Mouse (Mus musculus) megakaryocyte, embryonic 14.5 days (primary cell): ENCODE measurements around the gene Borcs5.

Source experiments
- FLI1 ChIP-seq: IDR thresholded peaks from 2 replicates; pipeline ENCODE4 v1.6.1; 2012; ENCODE audit warnings: low read length, inconsistent platforms, mixed read lengths
- GATA1 ChIP-seq: IDR thresholded peaks from 3 replicates; pipeline ENCODE4 v1.6.1; 2012; ENCODE audit warnings: mixed read lengths, low read length, inconsistent platforms, borderline replicate concordance

GRCm38 (mm10) chr6:134636476-134636875, 2.8 kb upstream of the Borcs5 start:
- TF ChIP-seq GATA1 (no peak), FLI1 (no peak)
